Mouse (Mus musculus): ENCODE data around the gene Trip12.

Gene Trip12

GRCm38 (mm10) chr1:84859597-84859996, 19.3 kb upstream of the Trip12 start:
- DNase-seq (ENCODE audit: low spot score) = peak; percentile 62

DNA sequence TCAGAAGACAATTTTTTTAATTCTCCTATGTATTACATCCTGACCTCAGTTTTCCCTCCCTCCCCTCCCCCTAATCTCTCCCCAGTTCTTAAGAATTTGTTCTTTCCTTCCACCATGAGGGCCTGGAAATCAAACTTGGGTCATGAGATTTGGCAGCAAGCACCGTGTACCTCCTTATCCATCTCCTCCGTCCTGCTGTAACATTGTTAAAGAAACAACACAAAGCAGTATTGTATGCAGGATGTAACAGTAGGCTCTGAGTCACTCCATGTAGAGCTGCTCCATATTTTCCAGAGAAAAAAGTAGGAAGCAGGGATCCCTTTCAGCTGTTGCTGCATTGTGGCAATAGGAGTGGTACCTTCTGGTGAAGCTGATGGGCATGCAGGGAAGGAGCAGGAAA, 15.4 kb upstream of the Trip12 start:
- no peak for DNase-seq (ENCODE audit: low spot score)

DNA sequence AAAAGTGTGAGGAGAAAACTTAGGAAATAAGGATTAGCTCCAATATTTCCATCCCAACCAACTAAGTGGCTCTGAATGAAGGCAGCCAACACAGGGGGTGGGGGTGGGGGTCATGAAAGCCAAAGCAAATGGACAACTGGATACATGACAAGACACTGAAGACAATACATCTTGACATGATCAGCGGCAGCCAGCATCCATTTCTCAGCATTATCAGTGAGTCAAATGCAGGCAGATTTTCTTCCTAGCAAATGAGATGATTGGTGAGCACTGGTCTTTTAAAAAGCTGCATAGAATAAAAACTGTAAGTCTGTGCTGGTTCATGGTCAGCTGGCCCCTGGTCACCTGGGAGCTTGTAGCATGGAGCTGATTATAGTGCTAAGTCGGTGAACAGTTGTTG, 14.7 kb upstream of the Trip12 start:
- DNase-seq (ENCODE audit: low spot score) = no peak

- no peak for DNase-seq (ENCODE audit: low spot score)
Measured at GRCm38 (mm10) chr1:84853721-84854120, 13.4 kb upstream of the Trip12 start.

- peak; percentile 90 for DNase-seq (ENCODE audit: low spot score)
Measured at GRCm38 (mm10) chr1:84851512-84852235, 11.4 kb upstream of the Trip12 start.

GRCm38 (mm10) chr1:84850471-84850870, 10.2 kb upstream of the Trip12 start:
- DNase-seq (ENCODE audit: low spot score) = no peak

DNA sequence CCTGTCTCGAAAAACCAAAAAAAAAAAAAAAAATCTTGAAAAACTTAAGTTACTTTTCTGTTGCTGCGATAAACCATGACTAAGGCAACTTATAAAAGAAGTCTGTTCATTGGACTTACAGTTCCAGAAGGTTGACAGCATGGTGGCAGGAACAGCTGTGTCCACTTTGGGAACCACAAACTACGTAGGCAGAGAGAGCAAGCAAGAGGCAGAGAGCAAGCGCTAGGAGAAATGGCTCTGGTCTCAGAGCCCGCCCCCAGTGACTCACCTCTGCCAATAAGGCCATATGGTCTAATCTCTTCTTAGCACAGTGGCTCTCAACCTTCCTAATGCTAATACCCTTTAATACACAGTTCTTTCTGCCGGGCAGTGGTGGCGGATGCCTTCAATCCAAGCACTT, 9.5 kb upstream of the Trip12 start:
- DNase-seq (ENCODE audit: low spot score) = peak; percentile 72

DNA sequence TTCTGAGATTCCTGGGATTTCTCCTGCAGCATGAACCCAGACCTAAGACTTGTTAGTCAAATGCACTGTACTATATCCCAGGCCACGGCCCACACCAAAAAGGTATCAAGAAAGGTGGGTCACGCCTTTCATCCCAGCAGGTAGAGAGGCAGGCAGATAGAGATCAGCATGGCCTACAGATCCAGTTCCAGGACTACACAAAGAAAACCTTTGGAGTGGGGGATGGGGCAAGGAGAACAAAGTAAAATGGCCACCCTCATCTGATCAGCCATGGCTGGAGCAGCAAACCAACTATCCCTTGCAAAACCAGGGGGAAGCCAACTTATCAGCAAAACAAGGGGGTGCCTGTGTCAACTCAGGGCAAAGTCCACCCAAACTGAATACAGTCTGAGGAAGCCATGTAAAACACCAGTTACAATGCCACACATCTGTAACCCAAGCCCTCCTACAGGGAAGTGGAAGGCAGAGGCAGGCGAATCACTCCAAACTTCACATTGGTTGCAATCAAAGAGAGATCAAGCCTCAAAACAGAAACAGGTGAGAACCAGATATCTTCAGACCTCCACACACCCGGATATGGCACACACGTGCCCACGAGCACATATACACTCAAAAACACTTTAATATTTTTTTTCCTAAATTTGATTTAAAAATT, 8.6 kb upstream of the Trip12 start:
- peak; percentile 77 for DNase-seq (ENCODE audit: low spot score)

DNA sequence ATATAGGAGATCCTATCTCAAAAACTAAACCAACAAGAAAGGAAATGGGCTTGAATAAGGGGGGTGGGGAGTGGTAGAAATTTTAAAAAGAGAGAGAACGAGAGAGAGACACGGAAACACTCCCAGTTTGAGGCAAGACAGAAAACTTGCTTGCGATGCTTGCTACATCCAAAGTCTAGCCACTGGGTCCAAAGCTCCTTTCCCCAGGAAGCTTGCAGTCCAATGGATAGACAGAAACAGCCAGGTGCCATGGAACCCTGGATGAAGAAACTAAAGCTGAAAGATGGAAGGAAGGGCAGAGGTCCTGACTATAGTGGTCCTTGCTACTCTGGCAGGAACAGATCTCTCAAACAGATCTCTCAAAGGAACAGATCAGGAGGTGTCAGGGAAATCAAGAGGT, 8.0 kb upstream of the Trip12 start:
- peak; percentile 55 for DNase-seq (ENCODE audit: low spot score)

- no peak for DNase-seq (ENCODE audit: low spot score)
Measured at GRCm38 (mm10) chr1:84847698-84848097, 7.4 kb upstream of the Trip12 start.

DNA sequence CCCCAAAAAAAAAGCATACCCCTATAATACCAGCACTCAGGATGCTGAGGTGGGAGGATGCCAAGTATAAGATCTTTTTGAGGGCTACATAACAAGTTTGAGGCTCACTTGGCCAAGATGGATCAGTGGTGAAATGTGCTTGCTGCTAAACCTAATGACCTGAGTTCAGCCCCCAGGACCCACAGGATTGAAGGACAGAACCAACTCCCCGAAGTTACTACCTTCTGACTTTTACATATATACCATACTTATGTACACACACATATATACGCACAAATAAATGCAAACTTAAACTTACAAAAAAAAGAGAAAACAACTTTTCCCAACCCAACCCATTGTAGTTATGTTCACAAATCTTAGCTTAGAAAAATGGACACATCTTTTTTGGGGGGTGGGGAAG, 3.0 kb upstream of the Trip12 start:
- DNase-seq (ENCODE audit: low spot score) = no peak

- DNase-seq (ENCODE audit: low spot score) = no peak
Measured at GRCm38 (mm10) chr1:84841061-84841460, 745 bp upstream of the Trip12 start.

GRCm38 (mm10) chr1:84839309-84840017, 853 bp downstream of the Trip12 start, which contains the start of gene Fbxo36:
Fbxo36 (plus strand) TSS chr1:84839841.
- peak; percentile 96 for DNase-seq (ENCODE audit: low spot score)

DNA sequence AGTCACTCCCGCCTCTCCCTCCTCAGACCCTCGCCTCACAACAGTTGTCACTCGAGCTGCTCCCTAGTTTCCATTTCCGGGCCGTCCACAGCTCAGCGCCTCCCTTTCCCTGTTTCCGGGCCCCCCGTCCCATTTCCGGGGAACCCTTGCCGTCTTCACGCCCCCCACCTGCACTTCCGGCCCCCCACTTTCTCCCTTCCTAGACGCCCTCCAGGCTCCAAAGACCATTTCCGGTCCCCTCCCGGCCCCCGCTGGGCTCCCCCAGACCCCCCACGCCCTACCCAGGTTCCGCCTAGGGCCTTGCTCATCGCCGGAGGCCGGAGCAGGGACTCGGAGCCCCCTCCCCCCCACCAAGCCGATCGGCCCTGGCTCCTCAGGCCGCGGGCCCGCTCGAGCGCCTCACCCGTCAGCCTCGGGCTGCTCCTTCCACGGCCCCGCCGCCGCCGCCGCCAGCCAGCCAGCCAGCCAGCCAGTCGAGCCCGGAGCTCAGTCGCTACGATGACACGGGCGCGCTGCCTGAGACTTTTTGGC, 1.6 kb downstream of the Trip12 start:
- peak; percentile 75 for DNase-seq (ENCODE audit: low spot score)

GRCm38 (mm10) chr1:84838156-84838555, 2.2 kb downstream of the Trip12 start:
- no peak for DNase-seq (ENCODE audit: low spot score)

- no peak for DNase-seq (ENCODE audit: low spot score)
Measured at GRCm38 (mm10) chr1:84837523-84838145, 2.7 kb downstream of the Trip12 start.

- DNase-seq (ENCODE audit: low spot score) = no peak
Measured at GRCm38 (mm10) chr1:84825091-84825490, 15.2 kb downstream of the Trip12 start.

GRCm38 (mm10) chr1:84817596-84817995, 22.7 kb downstream of the Trip12 start:
- no peak for DNase-seq (ENCODE audit: low spot score)

DNA sequence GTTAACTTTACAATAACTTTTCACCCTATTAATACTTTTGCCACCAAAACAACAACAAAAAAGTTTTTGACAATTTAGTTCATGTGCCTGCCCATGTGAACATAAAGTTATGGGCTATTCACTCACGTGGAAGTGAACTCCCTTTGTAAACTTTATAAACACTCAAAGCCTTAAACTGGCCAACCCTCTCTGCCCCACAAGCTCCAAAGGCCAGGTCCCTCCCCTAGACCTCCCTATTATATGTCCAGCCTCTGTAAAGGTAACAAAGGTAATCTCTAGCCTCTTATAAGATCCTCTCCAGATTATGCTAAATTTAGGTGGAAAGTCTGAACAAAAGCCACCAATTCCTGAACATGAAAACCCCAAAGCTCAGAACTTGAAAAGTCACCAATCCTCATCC, 36.5 kb downstream of the Trip12 start:
- no peak for DNase-seq (ENCODE audit: low spot score)

GRCm38 (mm10) chr1:84799166-84799565, 41.1 kb downstream of the Trip12 start:
- no peak for DNase-seq (ENCODE audit: low spot score)

DNA sequence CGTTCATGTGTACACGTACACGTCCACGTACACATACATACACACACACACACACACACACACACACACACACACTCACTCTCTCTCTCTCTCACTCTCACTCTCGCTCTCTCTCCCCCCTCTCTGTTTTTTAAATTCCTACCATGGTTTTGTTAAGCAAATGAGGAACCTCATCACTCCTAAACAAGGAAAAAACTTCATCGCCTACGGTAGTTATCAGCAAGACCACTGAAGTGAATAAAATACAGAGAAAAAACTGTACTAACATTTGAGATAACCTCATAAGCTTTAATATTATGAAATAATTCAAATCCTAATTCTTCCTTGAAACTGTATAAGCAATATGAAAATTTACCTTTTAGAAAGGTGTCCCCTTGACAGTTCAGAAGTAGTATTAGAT, 45.0 kb downstream of the Trip12 start:
- no peak for DNase-seq (ENCODE audit: low spot score)

- DNase-seq (ENCODE audit: low spot score) = no peak
Measured at GRCm38 (mm10) chr1:84791393-84791792, 48.9 kb downstream of the Trip12 start.

Measured in yolk sac, embryonic 10.5 days (tissue).